Mouse (Mus musculus) WW6 (cell line): ENCODE results near the gene Plagl1.

Experiments
- DNase-seq: peaks from one replicate; pipeline ENCODE4 v3.0.0-alpha.2; 2013; ENCODE audit warnings: low read depth, low spot score

Plagl1 gene

GRCm38 (mm10) chr10:13135276-13135675 is 75.0 kb downstream of the Plagl1 start:
- DNase-seq: no peak

GRCm38 (mm10) chr10:13135751-13136150 is 75.4 kb downstream of the Plagl1 start:
- no peak for DNase-seq

GRCm38 (mm10) chr10:13137906-13138305 is 77.6 kb downstream of the Plagl1 start:
- DNase-seq: no peak

GRCm38 (mm10) chr10:13140434-13140833 is 80.1 kb downstream of the Plagl1 start:
- DNase-seq: no peak

GRCm38 (mm10) chr10:13150435-13150834 is 90.1 kb downstream of the Plagl1 start:
- DNase-seq: no peak

- DNase-seq: no peak
Measured at GRCm38 (mm10) chr10:13151353-13151752, 91.0 kb downstream of the Plagl1 start.

- no peak for DNase-seq
Measured at GRCm38 (mm10) chr10:13152811-13153364, 92.6 kb downstream of the Plagl1 start.

GRCm38 (mm10) chr10:13155377-13155776 is 95.1 kb downstream of the Plagl1 start:
- DNase-seq: no peak

- DNase-seq: no peak
Measured at GRCm38 (mm10) chr10:13160913-13161312, 100.6 kb downstream of the Plagl1 start.

GRCm38 (mm10) chr10:13162031-13162430 is 101.7 kb downstream of the Plagl1 start:
- DNase-seq: no peak

GRCm38 (mm10) chr10:13168461-13168860 is 108.2 kb downstream of the Plagl1 start:
- DNase-seq: no peak

GRCm38 (mm10) chr10:13170739-13171448 is 110.6 kb downstream of the Plagl1 start:
- DNase-seq: no peak

- DNase-seq: no peak
Measured at GRCm38 (mm10) chr10:13171461-13171860, 111.2 kb downstream of the Plagl1 start.

- no peak for DNase-seq
Measured at GRCm38 (mm10) chr10:13172798-13173221, 112.5 kb downstream of the Plagl1 start.

- DNase-seq: no peak
Measured at GRCm38 (mm10) chr10:13175866-13176265, 115.6 kb downstream of the Plagl1 start.

GRCm38 (mm10) chr10:13177973-13178624 is 117.8 kb downstream of the Plagl1 start, which contains the start of gene Zc2hc1b:
Zc2hc1b (minus strand) TSS chr10:13178023.
- DNase-seq: no peak

GRCm38 (mm10) chr10:13180211-13180610 is 119.9 kb downstream of the Plagl1 start:
- DNase-seq: no peak
